Mouse (Mus musculus) MEL (cell line): Measurements from ENCODE around the gene Arid3c.

Experiments
- CTCF ChIP-seq, 3 experiments: IDR thresholded peaks in 2 of 3; conservative IDR thresholded peaks in 1 of 3; 2 replicates each; pipeline ENCODE4 v1.5.1; 2011 to 2012; ENCODE audit warnings: low read length in 3 of 3, low read depth in 2 of 3, mild to moderate bottlenecking in 2 of 3, improper control_type of control experiment in 1 of 3, inconsistent platforms in 1 of 3, mixed read lengths in 1 of 3, moderate library complexity in 1 of 3; ENCODE audit not compliant: control insufficient read depth in 1 of 3, insufficient read depth in 1 of 3, poor library complexity in 1 of 3, severe bottlenecking in 1 of 3
- ELF1 ChIP-seq: IDR thresholded peaks from 2 replicates; pipeline ENCODE4 v1.6.1; 2014; ENCODE audit warnings: low read depth, mild to moderate bottlenecking, inconsistent platforms, low read length, improper control_type of control experiment, moderate library complexity
- EP300 ChIP-seq, 2 experiments: IDR thresholded peaks; 2 replicates each; pipeline ENCODE4 v1.6.1; 2011; ENCODE audit warnings: improper control_type of control experiment in 2 of 2, low read length in 2 of 2, low read depth in 1 of 2, mild to moderate bottlenecking in 1 of 2
- GATA1 ChIP-seq: IDR thresholded peaks from 2 replicates; pipeline ENCODE4 v1.6.1; 2011; ENCODE audit warnings: low read depth, low read length, improper control_type of control experiment
- HCFC1 ChIP-seq: IDR thresholded peaks from 2 replicates; pipeline ENCODE4 v1.6.1; 2012; ENCODE audit warnings: low read depth, mild to moderate bottlenecking, inconsistent platforms, low read length, improper control_type of control experiment, moderate library complexity
- MAFK ChIP-seq: IDR thresholded peaks from 2 replicates; pipeline ENCODE4 v1.6.1; 2011; ENCODE audit warnings: low read depth, mild to moderate bottlenecking, low read length, improper control_type of control experiment, borderline replicate concordance
- NELFE ChIP-seq: IDR thresholded peaks from 2 replicates; pipeline ENCODE4 v1.6.1; 2011; ENCODE audit warnings: low read depth, low read length, improper control_type of control experiment
- POLR2A ChIP-seq, 2 experiments: IDR thresholded peaks; 2 replicates each; pipeline ENCODE4 v1.6.1; 2011 to 2012; ENCODE audit warnings: low read length in 2 of 2, mild to moderate bottlenecking in 2 of 2, control low read depth in 1 of 2, improper control_type of control experiment in 1 of 2, low read depth in 1 of 2, moderate library complexity in 1 of 2; ENCODE audit not compliant: control insufficient read depth in 1 of 2, insufficient read depth in 1 of 2, poor library complexity in 1 of 2
- TAL1 ChIP-seq: IDR thresholded peaks from 2 replicates; pipeline ENCODE4 v1.6.1; 2012; ENCODE audit warnings: mild to moderate bottlenecking, inconsistent platforms, low read length, moderate library complexity, mixed read lengths
- UBTF ChIP-seq: IDR thresholded peaks from 2 replicates; pipeline ENCODE4 v1.6.1; 2012; ENCODE audit warnings: low read depth, mild to moderate bottlenecking, inconsistent platforms, low read length, improper control_type of control experiment, moderate library complexity, borderline replicate concordance; ENCODE audit not compliant: insufficient read depth
- USF1 ChIP-seq: IDR thresholded peaks from 2 replicates; pipeline ENCODE4 v1.6.1; 2014; ENCODE audit warnings: low read depth, mild to moderate bottlenecking, inconsistent platforms, low read length, improper control_type of control experiment, moderate library complexity
- ZNF384 ChIP-seq: IDR thresholded peaks from 2 replicates; pipeline ENCODE4 v1.6.1; 2012; ENCODE audit warnings: low read depth, mild to moderate bottlenecking, inconsistent platforms, low read length, improper control_type of control experiment

DNA sequence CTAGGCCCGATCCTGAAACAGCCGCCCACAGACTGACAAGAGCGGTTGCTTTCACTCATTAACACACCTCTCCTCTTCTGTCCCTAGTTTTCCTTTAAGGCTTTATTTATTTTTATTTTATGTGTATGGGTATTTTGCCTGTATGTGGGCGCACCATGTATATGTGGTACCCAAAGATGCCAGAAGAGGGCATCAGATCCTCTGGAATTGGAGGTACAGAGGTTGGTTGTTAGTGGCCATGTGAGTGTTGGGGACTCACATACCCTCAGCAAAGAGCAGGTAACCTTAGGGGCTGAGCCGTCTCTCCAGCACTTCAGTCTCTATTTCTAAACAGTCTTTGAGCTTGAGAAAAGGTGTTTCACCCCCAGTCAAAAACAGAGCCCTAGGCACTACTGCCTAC lies 15.3 kb downstream of the Arid3c start:
- TF ChIP-seq GATA1 (no peak), ELF1 (no peak), POLR2A (IDR thresholded peaks at IDR 0.05; ENCODE audit: control insufficient read depth in 1 of 2, insufficient read depth in 1 of 2, low read depth in 1 of 2, low read length in 2 of 2, poor library complexity in 1 of 2) (no peak), USF1 (no peak), CTCF (IDR thresholded peaks at IDR 0.05 in 2 of 3, conservative IDR thresholded peaks at IDR 0.05 in 1 of 3; ENCODE audit: control insufficient read depth in 1 of 3, insufficient read depth in 1 of 3, low read depth in 2 of 3, low read length in 3 of 3, poor library complexity in 1 of 3, severe bottlenecking in 1 of 3) (peak; percentile 49 to 67 (median 49)), MAFK (no peak), UBTF (no peak), EP300 (IDR thresholded peaks at IDR 0.05; ENCODE audit: low read depth in 1 of 2, low read length in 2 of 2) (no peak), TAL1 (no peak), HCFC1 (no peak), NELFE (no peak), ZNF384 (no peak)
